Mouse (Mus musculus) granulocyte monocyte progenitor cell, adult 5-6 weeks (primary cell): Measurements from ENCODE around the gene Park7. TPM values are rescaled to one million over a fixed set of nuclear protein-coding genes. Genes with fewer than 3 reads are reported as not detected.

Experiments
- ATAC-seq: replicated peaks from 2 replicates; pipeline ENCODE4 v1.8.0; 2016; ENCODE audit warnings: mild to moderate bottlenecking, moderate TSS enrichment, inconsistent platforms; ENCODE audit not compliant: poor library complexity, severe bottlenecking
- total RNA-seq, 2 experiments: library from RNA; stranded (forward) in 1 of 2; stranded (reverse) in 1 of 2; fragments of 200-712, 200-1000 nt in 1 of 2; fragments of >200 nt in 1 of 2; fragmentation: Nextera tagmentation in 1 of 2; gene quantifications; 2 replicates each; pipeline ENCODE4 v1.2.3; 2014 to 2017

The Park7 gene
- total RNA-seq (2014; fragmentation: Nextera tagmentation), result 284 and 328 TPM in 2 replicates
- 431 and 435 TPM in 2 replicates for total RNA-seq (2017)

DNA sequence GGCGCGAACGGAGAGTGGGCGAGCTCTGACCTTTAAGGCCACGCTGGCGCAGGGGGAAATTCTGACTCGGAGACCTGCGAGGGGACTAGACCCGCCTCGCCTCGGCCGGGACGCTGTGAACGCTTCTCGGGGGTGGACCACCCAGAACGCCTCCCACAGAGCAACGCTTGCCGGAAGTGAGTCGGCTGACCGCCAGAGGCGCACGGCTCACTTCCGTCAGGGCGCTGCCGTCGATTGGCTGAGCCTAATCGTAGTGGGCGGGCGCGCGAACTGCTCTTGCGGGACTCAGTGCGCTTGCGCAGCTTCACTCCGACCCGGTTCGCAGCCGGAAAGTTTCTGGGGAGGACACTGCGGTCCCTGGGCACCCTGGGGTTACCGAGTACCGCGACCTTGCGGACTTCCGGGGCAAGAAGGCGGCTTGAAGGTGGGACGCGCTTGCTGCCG lies at the start of gene Park7, which contains the start of gene Tnfrsf9:
Gene Park7, minus strand, starts transcription at position 148 of the 444 bp plus-strand sequence.
Gene Tnfrsf9, plus strand, starts transcription at position 273 of the 444 bp plus-strand sequence.
- peak; percentile 78 for ATAC-seq

DNA sequence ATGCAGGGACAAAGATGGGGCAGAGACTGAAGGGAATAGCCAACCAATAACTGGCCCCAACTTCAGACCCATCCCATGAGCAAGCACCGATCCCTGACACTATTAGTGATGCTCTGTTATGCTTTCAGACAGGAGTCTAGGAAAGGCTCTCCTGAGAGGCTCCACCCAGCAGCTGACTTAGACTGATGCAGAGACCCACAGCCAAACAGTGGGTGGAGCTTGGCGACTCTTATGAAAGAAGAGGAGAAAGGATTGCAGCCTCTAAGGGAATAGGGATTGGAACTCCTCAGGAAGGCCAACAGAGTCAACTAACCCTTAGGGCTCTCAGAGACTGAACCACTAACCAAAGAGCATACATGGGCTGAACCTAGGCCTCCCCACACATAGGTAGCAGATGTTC lies 49.5 kb upstream of the Park7 start:
- no peak for ATAC-seq

DNA sequence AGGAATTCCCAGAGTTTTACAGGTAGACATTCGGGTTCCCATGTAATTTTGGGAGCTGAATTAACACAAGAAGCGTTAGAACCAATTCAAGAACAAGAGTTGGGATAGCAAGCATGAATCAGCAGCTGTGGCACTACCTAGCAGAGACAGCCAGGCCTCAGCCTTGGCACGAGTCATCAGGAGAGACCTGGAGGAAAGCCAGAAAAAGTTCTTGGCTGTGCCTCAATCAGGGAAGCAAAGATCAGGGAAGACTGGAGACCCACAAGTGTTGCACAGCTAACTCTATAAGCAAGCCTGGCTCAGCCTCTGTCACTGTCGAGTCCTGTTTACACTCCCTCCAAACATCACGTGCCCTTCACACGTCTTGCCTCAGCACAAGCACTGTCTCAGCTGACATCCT lies 48.0 kb upstream of the Park7 start:
- ATAC-seq, result no peak

DNA sequence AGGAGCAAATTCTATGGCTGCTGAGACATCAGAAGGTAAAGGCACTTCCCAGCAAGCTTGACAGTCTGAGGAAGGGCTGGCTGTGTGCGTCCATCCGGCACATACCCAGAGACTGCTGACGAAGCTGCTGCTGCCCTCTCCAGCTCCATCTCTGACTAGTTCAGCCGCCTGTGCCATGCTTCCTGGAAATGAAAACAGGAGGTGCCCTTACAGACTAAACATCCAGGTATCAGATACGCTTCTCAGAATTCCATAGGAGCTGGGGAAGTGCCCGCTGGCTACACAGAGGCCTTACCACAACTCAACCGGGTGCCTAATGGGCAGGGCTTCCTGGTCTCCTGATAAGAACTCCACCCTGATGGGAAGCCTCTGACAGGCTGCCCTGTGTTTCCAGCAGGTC lies 44.3 kb upstream of the Park7 start:
- ATAC-seq, result no peak

DNA sequence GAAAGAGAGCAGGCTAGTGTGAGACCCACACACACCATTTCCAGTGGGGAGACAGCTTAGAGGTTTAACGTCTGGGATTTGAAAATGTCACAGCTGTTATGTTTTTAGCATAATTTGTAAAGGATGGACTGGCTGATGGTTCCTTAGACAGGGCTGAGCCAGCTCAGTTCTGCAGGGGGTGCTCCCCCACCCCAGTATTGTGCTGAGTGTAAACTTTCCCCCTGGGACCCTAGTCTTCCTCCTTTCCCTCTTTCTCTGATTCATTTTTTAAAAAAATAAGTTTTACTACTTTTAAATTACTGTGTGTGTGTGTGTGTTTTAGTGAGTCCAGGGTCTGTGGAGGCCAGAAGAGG lies 42.8 kb upstream of the Park7 start:
- no peak for ATAC-seq

DNA sequence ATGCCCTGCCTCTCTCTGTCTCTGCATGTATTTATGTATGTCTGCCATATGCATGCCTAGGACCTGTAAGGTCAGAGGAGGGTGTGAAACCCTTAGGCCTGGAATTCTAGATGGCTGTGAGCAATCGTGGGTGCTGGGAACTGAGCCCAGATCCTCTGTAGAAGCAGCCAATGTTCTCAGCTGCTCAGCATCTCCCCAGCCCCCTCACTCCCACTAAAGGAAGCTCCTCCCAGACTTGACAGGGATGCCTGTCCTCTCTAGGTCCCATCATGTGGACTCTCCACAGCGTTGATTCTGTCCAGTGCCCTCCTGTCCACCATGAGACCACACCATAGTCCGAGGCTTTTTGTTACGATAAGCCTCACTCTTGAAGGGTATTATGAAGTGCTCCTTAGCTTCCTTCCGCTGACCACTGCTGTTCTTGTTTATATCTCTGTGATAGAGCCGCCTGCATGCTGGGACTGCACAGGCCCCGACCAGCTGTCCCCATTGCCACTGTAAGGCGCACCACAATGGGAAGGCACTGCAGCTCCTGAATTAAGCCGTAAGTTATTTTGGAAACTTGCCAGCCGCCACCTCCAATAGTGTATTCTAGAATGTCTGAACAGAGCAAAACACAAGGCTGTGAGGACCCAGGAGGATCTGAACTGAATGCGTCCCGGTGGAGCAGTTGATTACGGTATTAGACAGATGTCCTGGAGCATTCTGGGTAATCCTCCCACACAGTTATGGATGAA lies 42.3 kb upstream of the Park7 start:
- no peak for ATAC-seq

DNA sequence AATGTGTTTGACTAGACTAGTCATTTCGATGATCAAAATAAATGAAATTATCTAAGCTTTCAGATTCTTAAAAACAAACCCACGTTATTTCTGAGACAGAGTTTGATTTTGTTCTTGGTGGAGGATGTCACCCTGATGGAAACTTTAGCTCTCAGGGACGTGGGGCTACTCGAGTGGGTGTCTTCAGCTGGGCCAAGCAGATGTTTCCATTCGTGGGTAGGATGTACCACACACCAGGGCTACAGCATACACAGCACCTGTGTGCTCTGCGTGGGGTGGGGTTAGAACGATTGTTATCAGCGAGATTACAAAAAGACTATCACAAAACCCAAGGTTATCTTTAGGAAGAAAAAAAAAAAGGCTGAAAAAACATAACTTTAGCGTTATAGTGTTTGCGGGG lies 36.7 kb upstream of the Park7 start:
- ATAC-seq, result no peak

DNA sequence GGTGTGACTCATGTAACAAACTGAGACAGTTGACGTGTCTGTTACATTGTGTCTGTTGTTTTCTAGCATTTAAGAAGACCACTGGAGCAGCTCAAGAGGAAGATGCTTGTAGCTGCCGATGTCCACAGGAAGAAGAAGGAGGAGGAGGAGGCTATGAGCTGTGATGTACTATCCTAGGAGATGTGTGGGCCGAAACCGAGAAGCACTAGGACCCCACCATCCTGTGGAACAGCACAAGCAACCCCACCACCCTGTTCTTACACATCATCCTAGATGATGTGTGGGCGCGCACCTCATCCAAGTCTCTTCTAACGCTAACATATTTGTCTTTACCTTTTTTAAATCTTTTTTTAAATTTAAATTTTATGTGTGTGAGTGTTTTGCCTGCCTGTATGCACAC lies 30.5 kb upstream of the Park7 start:
- no peak for ATAC-seq

DNA sequence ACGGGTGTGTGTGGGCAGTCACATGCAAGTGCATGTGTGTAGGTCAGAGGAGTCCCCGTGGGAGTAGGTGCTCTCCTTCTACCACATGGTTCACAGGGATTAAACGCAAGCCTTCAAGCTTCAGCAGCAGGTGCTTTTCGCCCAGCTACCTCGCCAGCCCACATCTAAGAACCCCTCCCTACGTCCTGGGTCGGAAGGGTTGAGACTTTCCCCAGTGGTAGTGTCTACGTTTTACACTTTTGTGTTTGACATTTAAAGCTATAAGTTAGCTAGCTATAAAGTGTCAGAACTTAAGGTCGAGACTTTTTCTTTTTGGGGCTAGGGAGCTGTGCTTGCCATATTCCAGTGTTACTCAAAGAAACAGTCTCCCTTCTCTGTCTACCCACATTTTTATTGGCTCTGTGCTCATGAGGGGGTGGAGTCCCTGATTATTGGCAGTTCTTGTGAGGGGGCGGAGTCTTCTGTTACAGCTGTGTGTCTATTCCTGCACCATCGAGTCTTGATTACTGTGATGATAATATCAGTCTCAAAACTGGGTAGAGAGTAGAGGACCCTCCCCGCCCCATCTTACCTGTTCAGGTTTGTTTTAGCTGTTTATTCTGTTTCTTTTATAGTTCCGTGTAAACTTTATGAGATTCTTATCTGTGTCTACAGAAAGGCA lies 25.9 kb upstream of the Park7 start:
- ATAC-seq, result no peak

DNA sequence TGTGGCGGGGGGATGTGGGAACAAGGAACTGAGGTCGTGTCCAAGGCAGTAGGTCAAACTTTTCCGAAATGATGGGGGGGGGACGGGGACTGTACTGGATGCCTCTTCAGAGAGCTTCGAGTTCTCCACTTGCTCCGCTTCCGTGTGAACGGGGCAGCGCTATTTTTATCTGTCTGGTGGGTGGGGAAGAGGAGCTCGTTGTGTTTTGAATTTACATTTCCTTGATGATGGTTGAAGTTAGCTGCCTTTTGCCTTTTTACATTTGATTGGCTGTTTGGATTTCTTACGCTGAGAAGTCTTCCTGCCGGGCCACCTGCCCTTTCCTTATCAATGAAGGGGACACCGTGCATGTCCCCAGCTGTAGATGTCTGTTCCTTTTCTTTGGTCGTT lies 23.8 kb upstream of the Park7 start:
- no peak for ATAC-seq

DNA sequence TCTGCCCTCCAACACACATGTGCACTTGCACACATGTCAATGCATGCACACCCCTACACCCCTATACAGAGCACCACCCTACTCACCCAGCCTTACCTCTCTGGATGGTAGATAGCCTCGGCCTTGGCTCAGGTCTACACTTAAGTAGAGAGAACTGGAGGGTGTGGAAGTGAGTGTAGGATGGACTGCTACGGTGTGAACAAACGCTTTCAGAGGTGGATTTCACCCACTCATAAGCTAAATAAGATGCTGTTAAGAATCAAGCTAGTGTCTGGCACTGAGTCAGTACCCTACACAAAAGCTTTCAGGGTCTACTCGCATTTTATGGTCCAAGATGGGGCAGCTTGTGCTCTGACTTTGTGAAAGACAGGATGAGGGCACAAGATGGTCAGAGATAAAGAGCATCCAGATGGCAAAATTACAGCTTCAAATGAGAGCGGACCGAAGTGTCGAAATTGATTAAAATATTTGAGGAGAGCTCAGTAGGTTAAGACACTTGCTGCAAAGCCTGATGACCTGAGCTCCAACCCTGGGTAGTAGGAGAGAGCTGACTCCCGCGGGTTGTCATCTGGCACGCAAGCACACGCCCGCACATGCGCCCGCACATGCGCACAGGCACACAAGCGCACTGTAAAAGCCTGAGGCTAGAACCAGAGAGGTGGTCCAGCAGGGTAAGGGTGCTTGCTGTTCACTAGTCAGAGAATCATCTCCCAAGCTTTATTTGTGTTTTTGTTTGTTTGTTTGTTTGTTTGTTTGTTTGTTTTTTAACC lies 23.2 kb upstream of the Park7 start:
- no peak for ATAC-seq

DNA sequence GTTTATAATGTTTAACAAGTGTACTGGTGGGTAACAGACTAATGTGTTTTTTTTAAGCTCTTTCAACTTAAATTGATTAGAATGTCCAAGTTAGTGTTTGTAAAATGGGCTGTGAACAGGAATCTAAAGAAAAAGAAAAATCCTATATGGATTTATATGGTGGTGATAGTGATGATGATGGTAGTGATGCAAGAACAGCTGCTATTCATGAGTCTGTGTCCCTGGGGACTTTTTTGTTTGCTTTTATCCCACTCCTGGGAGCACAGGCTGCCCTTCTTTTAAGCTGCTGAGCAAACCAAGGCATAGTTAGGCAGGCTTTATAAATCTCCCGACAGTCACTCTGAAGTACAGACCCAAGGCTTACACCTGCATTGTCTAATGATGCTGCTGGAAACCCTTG lies 19.3 kb upstream of the Park7 start:
- ATAC-seq, result no peak

DNA sequence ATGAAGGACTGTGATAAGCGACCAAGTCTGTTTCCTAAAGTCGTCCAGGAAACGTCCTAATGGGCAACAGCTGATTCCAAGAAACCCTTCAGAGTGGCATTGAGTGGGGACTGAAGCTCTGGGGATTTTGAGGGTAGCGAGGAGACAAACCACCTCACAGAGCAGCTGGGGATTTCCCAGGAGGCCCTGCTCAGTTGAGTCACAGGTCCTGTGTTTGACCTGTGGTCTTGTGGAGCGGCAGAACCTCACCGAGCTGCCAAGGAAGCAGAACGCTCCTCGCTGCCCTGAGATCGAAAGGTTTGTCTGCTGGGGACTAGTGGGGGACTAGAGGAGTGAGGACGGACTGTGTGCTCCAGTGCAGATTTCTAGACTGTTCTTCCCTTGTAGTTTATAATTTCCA lies 13.6 kb upstream of the Park7 start:
- peak; percentile 23; the same call in 1 of the 2 replicates for ATAC-seq

DNA sequence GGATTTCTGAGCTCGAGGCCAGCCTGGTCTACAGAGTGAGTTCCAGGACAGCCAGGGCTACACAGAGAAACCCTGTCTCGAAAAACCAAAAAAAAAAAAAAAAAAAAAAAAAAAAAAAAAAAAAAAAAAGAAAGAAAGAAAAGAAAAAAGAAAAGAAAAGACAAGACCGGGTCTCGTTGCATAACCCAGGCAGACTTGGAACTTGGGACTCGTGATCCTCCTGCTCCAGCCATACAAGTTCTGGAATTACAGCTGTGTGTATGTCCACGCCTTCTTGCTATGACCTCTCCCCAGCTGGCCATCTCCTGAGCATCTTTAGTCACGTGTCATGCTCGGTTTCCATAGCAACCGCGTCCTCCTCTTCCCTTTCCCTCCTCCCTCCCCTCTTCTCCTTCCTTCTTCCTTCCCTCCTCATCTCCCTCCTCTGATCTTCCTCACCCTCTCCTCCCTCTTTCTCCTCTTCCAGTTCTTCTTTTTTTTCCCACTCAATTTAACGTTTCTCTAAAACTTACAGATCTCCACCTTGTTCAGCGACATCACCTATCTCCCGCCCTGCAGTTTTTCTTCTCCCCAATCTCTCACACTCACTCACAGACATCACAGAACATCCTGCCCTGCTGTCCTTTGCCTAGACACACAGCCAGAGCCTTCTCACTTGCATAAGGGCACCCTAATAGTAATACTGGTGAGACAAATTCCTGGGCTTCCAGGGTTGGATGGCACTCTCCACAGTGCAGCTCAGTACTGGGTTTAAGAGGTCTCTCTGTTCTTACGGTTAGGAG lies 12.9 kb upstream of the Park7 start:
- no peak for ATAC-seq

DNA sequence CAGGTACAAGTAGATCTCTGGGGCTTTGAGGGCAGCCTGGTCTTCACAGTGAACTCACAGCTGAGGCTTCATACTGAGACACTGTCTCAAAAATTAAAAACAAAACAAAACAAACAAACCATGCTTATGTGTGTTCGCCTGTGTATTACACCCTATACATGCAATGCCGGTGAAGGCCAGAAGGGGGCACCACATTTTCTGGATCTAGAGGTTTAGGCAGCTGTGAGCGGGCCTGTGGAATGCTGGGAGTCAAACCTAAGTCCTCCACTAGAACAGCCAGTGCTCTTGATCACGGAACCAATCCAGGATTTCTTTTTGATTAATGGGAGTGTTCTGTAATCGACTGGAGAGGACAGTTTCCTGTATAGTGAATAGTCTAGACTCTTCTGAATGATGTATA lies 11.7 kb upstream of the Park7 start:
- no peak for ATAC-seq

DNA sequence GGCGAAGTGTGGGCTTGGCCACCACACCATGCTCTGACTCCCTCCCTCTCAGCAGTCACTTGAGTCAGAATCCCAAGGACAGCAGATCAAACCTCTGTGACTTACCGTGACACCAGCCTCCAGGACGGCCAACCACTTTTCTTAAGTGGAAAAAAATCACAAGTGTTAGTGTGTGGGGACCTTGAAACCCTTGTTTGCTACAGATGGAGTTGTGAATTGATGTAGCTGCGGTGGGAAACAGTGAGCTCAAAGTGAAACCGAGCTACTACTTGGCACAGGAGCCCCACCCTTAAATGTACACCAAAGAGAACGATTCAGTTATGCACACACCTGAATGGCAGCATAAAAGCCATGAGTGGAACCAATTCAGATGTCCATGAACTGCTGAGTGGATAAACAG lies 10.7 kb upstream of the Park7 start:
- no peak for ATAC-seq

DNA sequence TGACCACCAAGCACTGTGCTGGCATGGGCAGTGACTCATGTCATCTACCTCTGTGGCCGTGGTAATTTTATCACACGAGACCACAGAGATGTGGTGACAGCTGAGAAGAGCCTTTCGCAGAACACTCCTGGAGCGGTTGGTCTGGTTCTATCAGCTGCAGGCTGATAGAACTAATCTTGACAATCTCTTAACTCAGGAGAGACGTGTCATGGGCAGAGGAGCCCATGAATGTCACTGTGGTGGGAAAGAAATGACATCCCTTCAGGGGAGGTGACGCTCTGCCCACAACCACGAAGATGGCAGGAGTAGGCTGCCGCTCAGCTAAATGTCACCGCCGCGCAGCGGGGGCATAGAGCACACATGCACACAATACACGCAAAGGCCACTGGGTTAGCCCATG lies 10.1 kb upstream of the Park7 start:
- peak; percentile 75 for ATAC-seq

DNA sequence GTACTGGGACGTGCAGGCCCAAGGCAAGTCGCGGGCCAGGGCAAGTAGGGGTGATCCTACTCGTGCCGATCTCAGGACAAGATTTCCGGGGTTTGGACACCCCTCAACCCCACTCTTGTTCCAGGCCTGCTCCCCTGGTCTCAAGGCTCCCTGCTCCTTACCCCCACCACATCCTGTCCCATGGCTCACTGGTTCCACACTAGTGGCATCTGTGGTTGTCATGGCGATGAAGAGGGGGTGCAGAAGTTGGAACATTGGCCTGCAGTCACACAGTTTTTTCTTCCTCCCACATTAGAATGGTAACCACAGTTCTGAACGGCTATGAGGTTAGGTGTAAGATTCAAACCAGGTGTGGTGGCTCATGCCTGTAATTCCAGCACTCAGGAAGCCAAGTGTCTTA lies 7.0 kb upstream of the Park7 start:
- ATAC-seq, result no peak

DNA sequence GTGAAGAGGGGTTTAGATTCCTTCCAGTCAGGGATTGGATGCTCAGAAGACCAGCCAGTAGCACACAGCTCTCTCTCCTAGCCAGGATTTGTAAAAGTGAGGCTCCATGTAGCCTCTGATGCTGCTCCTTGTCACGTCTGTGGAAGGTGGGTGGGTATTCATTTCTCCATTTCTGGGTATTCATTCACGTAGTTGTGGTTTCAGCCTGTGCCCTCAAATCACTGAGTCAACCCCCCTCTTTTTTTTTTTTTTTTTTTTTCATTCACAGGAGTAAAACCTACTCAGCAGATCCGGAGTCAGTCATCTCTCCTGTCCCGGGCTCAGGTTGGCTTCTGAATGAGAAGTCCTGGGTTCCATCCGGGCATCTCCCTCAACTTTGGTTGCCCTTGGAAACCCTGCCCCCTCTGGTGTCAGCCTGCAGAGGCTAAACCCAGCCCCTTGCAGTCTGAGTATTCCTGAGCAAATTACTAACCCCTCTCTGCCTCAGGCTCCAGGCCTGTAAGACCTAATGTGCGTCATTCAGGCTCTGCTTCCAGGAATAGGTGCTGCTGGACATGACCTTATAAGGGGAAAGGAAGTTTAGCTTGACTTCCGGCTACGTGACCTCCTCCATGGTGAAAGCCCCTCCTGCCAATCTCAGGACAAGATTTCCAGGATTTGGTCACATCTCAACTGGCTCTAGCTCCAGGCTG lies 3.2 kb upstream of the Park7 start:
- ATAC-seq, result no peak
